Mouse (Mus musculus): Measurements from ENCODE around the gene Fndc3c1. TPM values are rescaled to one million over a fixed set of nuclear protein-coding genes. Genes with fewer than 3 reads are reported as not detected.
"Not testable (repeated sequence)": the region's sequence is repeated elsewhere in the genome, so short reads cannot be mapped to it uniquely, and the experiment has no call there.

Fndc3c1 gene
- 0.11 TPM in 1 of 2 replicates, not detected in the other for polyA plus RNA-seq (2015; fragmentation: Nextera tagmentation; extraction: Ambion mirVana)

- H3K36me3 ChIP-seq (replicated peaks; ENCODE audit: insufficient read depth, low read length), result no peaks in the 10 kb centered on the region
- H3K4me3 ChIP-seq (ENCODE audit: low read depth, low read length), result peak within 1 kb of the TSS; percentile 26
- DNase-seq (peak; percentile 24), ATAC-seq (no peak)
- WGBS (ENCODE audit: insufficient replicate concordance), result 17% methylated on average over 28 of the region's 39 CpGs
- no peak within 1 kb of the TSS for H3K9ac ChIP-seq (replicated peaks)
- no peaks in the 10 kb centered on the region for H3K4me1 ChIP-seq (ENCODE audit: insufficient read depth)
- peak within 1 kb of the TSS; percentile 54 for H3K4me2 ChIP-seq (ENCODE audit: low read depth, low read length)
- TF ChIP-seq CTCF (IDR thresholded peaks at IDR 0.05; ENCODE audit: low read depth) (no peak), EP300 (IDR thresholded peaks at IDR 0.05; ENCODE audit: low read depth) (no peak)
- no peak within 1 kb of the TSS for H3K27ac ChIP-seq (ENCODE audit: low read depth)
- H3K27me3 ChIP-seq (ENCODE audit: insufficient read depth, low read length), result peaks cover 30% of the 10 kb centered on the region
- H3K9me3 ChIP-seq (ENCODE audit: low read length), result no peaks in the 10 kb centered on the region
Observed at GRCm38 (mm10) chrX:106485101-106485651, at the start of gene Fndc3c1. TSS of gene Fndc3c1 (minus strand) at chrX:106485401.

GRCm38 (mm10) chrX:106486451-106486850 lies 1.2 kb upstream of the Fndc3c1 start:
- 26% methylated on average over 10 of the region's 10 CpGs for WGBS (ENCODE audit: insufficient replicate concordance)
- Histone ChIP-seq H3K9ac (replicated peaks) (no peak overlapping the region), H3K4me1 (ENCODE audit: insufficient read depth) (no peaks in the 10 kb centered on the region), H3K9me3 (ENCODE audit: low read length) (no peaks in the 10 kb centered on the region), H3K4me3 (ENCODE audit: low read depth, low read length) (no peak overlapping the region), H3K36me3 (replicated peaks; ENCODE audit: insufficient read depth, low read length) (no peaks in the 10 kb centered on the region), H3K27ac (ENCODE audit: low read depth) (no peak overlapping the region), H3K27me3 (ENCODE audit: insufficient read depth, low read length) (peaks cover 30% of the 10 kb centered on the region), H3K4me2 (ENCODE audit: low read depth, low read length) (no peak overlapping the region)
- TF ChIP-seq EP300 (IDR thresholded peaks at IDR 0.05; ENCODE audit: low read depth) (no peak), CTCF (IDR thresholded peaks at IDR 0.05; ENCODE audit: low read depth) (no peak)
- DNase-seq (no peak), ATAC-seq (no peak)

- Histone ChIP-seq H3K4me2 (ENCODE audit: low read depth, low read length) (peak overlapping the region; percentile 54), H3K4me1 (ENCODE audit: insufficient read depth) (no peaks in the 10 kb centered on the region), H3K36me3 (replicated peaks; ENCODE audit: insufficient read depth, low read length) (no peaks in the 10 kb centered on the region), H3K27ac (ENCODE audit: low read depth) (no peak overlapping the region), H3K9ac (replicated peaks) (no peak overlapping the region), H3K27me3 (ENCODE audit: insufficient read depth, low read length) (peaks cover 30% of the 10 kb centered on the region), H3K9me3 (ENCODE audit: low read length) (no peaks in the 10 kb centered on the region), H3K4me3 (ENCODE audit: low read depth, low read length) (peak overlapping the region; percentile 26)
- 23% methylated on average over 10 of the region's 13 CpGs for WGBS (ENCODE audit: insufficient replicate concordance)
- TF ChIP-seq CTCF (IDR thresholded peaks at IDR 0.05; ENCODE audit: low read depth), result no peak
- no peak for TF ChIP-seq EP300 (IDR thresholded peaks at IDR 0.05; ENCODE audit: low read depth)
- no peak for DNase-seq
- no peak for ATAC-seq
Observed at GRCm38 (mm10) chrX:106485671-106486070, 470 bp upstream of the Fndc3c1 start.

- H3K36me3 ChIP-seq (replicated peaks; ENCODE audit: insufficient read depth, low read length); H3K9me3 ChIP-seq (ENCODE audit: low read length); H3K9ac ChIP-seq (replicated peaks); DNase-seq; H3K4me1 ChIP-seq (ENCODE audit: insufficient read depth); H3K27ac ChIP-seq (ENCODE audit: low read depth); ATAC-seq; H3K4me2 ChIP-seq (ENCODE audit: low read depth, low read length); H3K4me3 ChIP-seq (ENCODE audit: low read depth, low read length): not testable (repeated sequence)
- TF ChIP-seq CTCF (IDR thresholded peaks at IDR 0.05; ENCODE audit: low read depth), result peak; percentile 42
- H3K27me3 ChIP-seq (ENCODE audit: insufficient read depth, low read length), result peaks cover 17% of the 10 kb centered on the region
- WGBS (ENCODE audit: insufficient replicate concordance), result 52% methylated on average over 2 of the region's 2 CpGs
Observed at GRCm38 (mm10) chrX:106479891-106480290, 5.3 kb downstream of the Fndc3c1 start.

GRCm38 (mm10) chrX:106385304-106385703 lies 99.9 kb downstream of the Fndc3c1 start:
- ATAC-seq, result no peak
- Histone ChIP-seq H3K27ac (ENCODE audit: low read depth) (no peak overlapping the region), H3K9me3 (ENCODE audit: low read length) (no peaks in the 10 kb centered on the region), H3K9ac (replicated peaks) (no peak overlapping the region), H3K4me1 (ENCODE audit: insufficient read depth) (no peaks in the 10 kb centered on the region), H3K27me3 (ENCODE audit: insufficient read depth, low read length) (no peaks in the 10 kb centered on the region), H3K4me2 (ENCODE audit: low read depth, low read length) (no peak overlapping the region), H3K4me3 (ENCODE audit: low read depth, low read length) (no peak overlapping the region), H3K36me3 (replicated peaks; ENCODE audit: insufficient read depth, low read length) (no peaks in the 10 kb centered on the region)
- 0 out of 2 replicates have a peak, but pooled peaks have one; percentile 2 for TF ChIP-seq CTCF (IDR thresholded peaks at IDR 0.05; ENCODE audit: low read depth)
- no peak for TF ChIP-seq EP300 (IDR thresholded peaks at IDR 0.05; ENCODE audit: low read depth)
- DNase-seq, result no peak

- Histone ChIP-seq H3K9me3 (ENCODE audit: low read length) (no peaks in the 10 kb centered on the region), H3K36me3 (replicated peaks; ENCODE audit: insufficient read depth, low read length) (no peaks in the 10 kb centered on the region), H3K4me2 (ENCODE audit: low read depth, low read length) (no peak overlapping the region), H3K4me3 (ENCODE audit: low read depth, low read length) (no peak overlapping the region), H3K4me1 (ENCODE audit: insufficient read depth) (no peaks in the 10 kb centered on the region), H3K9ac (replicated peaks) (no peak overlapping the region), H3K27ac (ENCODE audit: low read depth) (no peak overlapping the region), H3K27me3 (ENCODE audit: insufficient read depth, low read length) (no peaks in the 10 kb centered on the region)
- no peak for TF ChIP-seq CTCF (IDR thresholded peaks at IDR 0.05; ENCODE audit: low read depth)
- TF ChIP-seq EP300 (IDR thresholded peaks at IDR 0.05; ENCODE audit: low read depth), result no peak
- DNase-seq (no peak), ATAC-seq (no peak)
Observed at GRCm38 (mm10) chrX:106380608-106381007, 104.6 kb downstream of the Fndc3c1 start.

Small RNAs within 50 kb of the gene (microRNA-seq; reads per million reads assigned to microRNA genes)
- gene Gm27428, result not detected

Other genes starting within 250 kb of the Fndc3c1 start
- gene Fnd3c2, start 230.0 kb downstream of the Fndc3c1 start, polyA plus RNA-seq (2015; fragmentation: Nextera tagmentation; extraction: Ambion mirVana), result not detected in 2 replicates
- 0.06 TPM in 1 of 2 replicates, not detected in the other for gene Gm5127, start 97.8 kb upstream of the Fndc3c1 start, polyA plus RNA-seq (2015; fragmentation: Nextera tagmentation; extraction: Ambion mirVana)
- 1.8 and 2.2 TPM in 2 replicates for gene Cysltr1, start 118.3 kb upstream of the Fndc3c1 start, polyA plus RNA-seq (2015; fragmentation: Nextera tagmentation; extraction: Ambion mirVana)

All from liver, postnatal 0 days (tissue).